Mouse (Mus musculus) right cerebral cortex, adult 2 months (tissue): ENCODE measurements around the gene Cx3cr1.

Experiments
- DNase-seq, 2 experiments: peaks; one replicate each; pipeline ENCODE4 v3.0.0; 2021 to 2022; ENCODE audit warnings: low spot score in 2 of 2

Gene Cx3cr1

GRCm38 (mm10) chr9:119889446-119889845, 180.2 kb downstream of the Cx3cr1 start:
- no peak for DNase-seq

GRCm38 (mm10) chr9:119888843-119889246, 180.8 kb downstream of the Cx3cr1 start:
- DNase-seq = no peak

- no peak for DNase-seq
These were observed 182.4 kb downstream of the Cx3cr1 start for GRCm38 (mm10) chr9:119887144-119887901.

GRCm38 (mm10) chr9:119854170-119854569, 215.5 kb downstream of the Cx3cr1 start:
- DNase-seq = no peak

- DNase-seq = no peak
These were observed 216.4 kb downstream of the Cx3cr1 start for GRCm38 (mm10) chr9:119853071-119853846.

GRCm38 (mm10) chr9:119852347-119853030, 217.2 kb downstream of the Cx3cr1 start:
- DNase-seq = no peak
